Mouse (Mus musculus) limb, embryonic 13.5 days (tissue): ENCODE measurements around the gene Plpp1. TPM values are rescaled to one million over a fixed set of nuclear protein-coding genes. Genes with fewer than 3 reads are reported as not detected.

Experiments
- ATAC-seq: fragments of 200-750 bp; cut with Nextera tagmentation; 2 replicates; pipeline ENCODE4 v1.8.0; 2017; ENCODE audit warnings: low read depth, moderate number of reproducible peaks, moderate TSS enrichment; ENCODE audit not compliant: low FRiP score
- H3K27ac ChIP-seq: fragments of 300-500 bp; sonication (generic); 2 replicates; pipeline ENCODE4 v1.5.1; 2015; ENCODE audit warnings: inconsistent platforms, mild to moderate bottlenecking, moderate library complexity
- H3K27me3 ChIP-seq: fragments of 300-500 bp; sonication (generic); 2 replicates; pipeline ENCODE4 v1.6.1; 2015; ENCODE audit warnings: mild to moderate bottlenecking, inconsistent platforms
- H3K36me3 ChIP-seq: fragments of 300-500 bp; sonication (generic); 2 replicates; pipeline ENCODE4 v1.6.1; 2015; ENCODE audit warnings: inconsistent platforms, mild to moderate bottlenecking, moderate library complexity
- H3K4me1 ChIP-seq: fragments of 300-500 bp; sonication (generic); 2 replicates; pipeline ENCODE4 v1.6.1; 2015; ENCODE audit warnings: inconsistent platforms
- H3K4me2 ChIP-seq: fragments of 300-500 bp; sonication (generic); replicated peaks from 2 replicates; pipeline ENCODE4 v1.6.1; 2015; ENCODE audit warnings: inconsistent platforms, mild to moderate bottlenecking, moderate library complexity
- H3K4me3 ChIP-seq: fragments of 300-500 bp; sonication (generic); 2 replicates; pipeline ENCODE4 v1.5.1; 2015; ENCODE audit warnings: moderate library complexity, mild to moderate bottlenecking, inconsistent platforms
- H3K9ac ChIP-seq: fragments of 300-500 bp; sonication (generic); 2 replicates; pipeline ENCODE4 v1.6.1; 2015; ENCODE audit warnings: mild to moderate bottlenecking, inconsistent platforms
- H3K9me3 ChIP-seq: fragments of 300-500 bp; sonication (generic); 2 replicates; pipeline ENCODE4 v1.6.1; 2016; ENCODE audit warnings: inconsistent platforms
- WGBS: fragments of 180-500 bp; shearing (Covaris S2); methylation state at CpG from one replicate; pipeline ENCODE4 v1.1.7; 2015; 5-methylcytosine and 5-hydroxymethylcytosine counted together
- polyA plus RNA-seq: library from polyadenylated mRNA; unstranded; fragments of >200 nt; fragmentation: Nextera tagmentation; extraction: Ambion mirVana; gene quantifications from 2 replicates; pipeline ENCODE4 v1.2.1, GENCODE M21; 2015

The Plpp1 gene
- polyA plus RNA-seq, 1 experiment from 2014 or later: 53.8 TPM

GRCm38 (mm10) chr13:112805529-112805928 lies 4.9 kb downstream of the Plpp1 start:
- 97% methylated on average over 3 of the region's 3 CpGs for WGBS
- Histone ChIP-seq H3K4me1 (peaks cover 41% of the 10 kb centered on the region), H3K9ac (no peak overlapping the region), H3K4me3 (no peak overlapping the region), H3K36me3 (peaks cover 16% of the 10 kb centered on the region), H3K27ac (no peak overlapping the region), H3K4me2 (no peak overlapping the region), H3K27me3 (no peaks in the 10 kb centered on the region), H3K9me3 (0 out of 2 replicates have a peak, but pooled peaks cover 9% of the 10 kb centered on the region)
- ATAC-seq: no peak

- Histone ChIP-seq H3K4me3 (no peak overlapping the region), H3K4me1 (peaks cover 40% of the 10 kb centered on the region), H3K4me2 (no peak overlapping the region), H3K27me3 (no peaks in the 10 kb centered on the region), H3K9me3 (0 out of 2 replicates have a peak, but pooled peaks cover 9% of the 10 kb centered on the region), H3K9ac (no peak overlapping the region), H3K36me3 (peaks cover 16% of the 10 kb centered on the region), H3K27ac (no peak overlapping the region)
- ATAC-seq: no peak
- WGBS: 78% methylated on average over 10 of the region's 10 CpGs
Observed at GRCm38 (mm10) chr13:112807936-112808667, 7.5 kb downstream of the Plpp1 start.

- peaks cover 34% of the 10 kb centered on the region for H3K4me1 ChIP-seq
- WGBS: 66% methylated on average over 7 of the region's 7 CpGs
- H3K4me3 ChIP-seq: no peak overlapping the region
- peaks cover 16% of the 10 kb centered on the region for H3K36me3 ChIP-seq
- no peaks in the 10 kb centered on the region for H3K27me3 ChIP-seq
- no peak overlapping the region for H3K4me2 ChIP-seq
- no peak overlapping the region; the same call in 1 of the 2 replicates for H3K9ac ChIP-seq
- 0 out of 2 replicates have a peak, but pooled peaks cover 9% of the 10 kb centered on the region for H3K9me3 ChIP-seq
- no peak overlapping the region for H3K27ac ChIP-seq
- ATAC-seq: no peak
Observed at GRCm38 (mm10) chr13:112809504-112810247, 9.1 kb downstream of the Plpp1 start.

GRCm38 (mm10) chr13:112810248-112810645 lies 9.7 kb downstream of the Plpp1 start:
- ATAC-seq: no peak
- Histone ChIP-seq H3K27ac (no peak overlapping the region), H3K4me3 (no peak overlapping the region), H3K9ac (no peak overlapping the region; the same call in 1 of the 2 replicates), H3K4me1 (peaks cover 34% of the 10 kb centered on the region), H3K9me3 (0 out of 2 replicates have a peak, but pooled peaks cover 9% of the 10 kb centered on the region), H3K4me2 (no peak overlapping the region), H3K27me3 (no peaks in the 10 kb centered on the region), H3K36me3 (peaks cover 16% of the 10 kb centered on the region)
- whole genome bisulfite sequencing: 60% methylated on average over 4 of the region's 4 CpGs

GRCm38 (mm10) chr13:112810751-112811150 lies 10.2 kb downstream of the Plpp1 start:
- Histone ChIP-seq H3K27ac (no peak overlapping the region), H3K9me3 (0 out of 2 replicates have a peak, but pooled peaks cover 7% of the 10 kb centered on the region), H3K4me3 (no peak overlapping the region), H3K9ac (no peak overlapping the region), H3K4me1 (peaks cover 34% of the 10 kb centered on the region), H3K27me3 (no peaks in the 10 kb centered on the region), H3K36me3 (peaks cover 13% of the 10 kb centered on the region), H3K4me2 (no peak overlapping the region)
- WGBS: 34% methylated on average over 9 of the region's 9 CpGs
- ATAC-seq: no peak

GRCm38 (mm10) chr13:112811708-112812403 lies 11.3 kb downstream of the Plpp1 start:
- 85% methylated on average over 8 of the region's 8 CpGs for WGBS
- Histone ChIP-seq H3K4me3 (no peak overlapping the region), H3K36me3 (peaks cover 2% of the 10 kb centered on the region; the same call in 1 of the 2 replicates), H3K4me1 (peaks cover 33% of the 10 kb centered on the region), H3K27ac (no peak overlapping the region), H3K4me2 (no peak overlapping the region), H3K27me3 (no peaks in the 10 kb centered on the region), H3K9ac (no peak overlapping the region), H3K9me3 (no peaks in the 10 kb centered on the region)
- ATAC-seq: no peak

GRCm38 (mm10) chr13:112815996-112816395 lies 15.4 kb downstream of the Plpp1 start:
- Histone ChIP-seq H3K4me1 (0 out of 2 replicates have a peak, but pooled peaks cover 2% of the 10 kb centered on the region), H3K4me3 (no peak overlapping the region), H3K9ac (no peak overlapping the region), H3K27me3 (no peaks in the 10 kb centered on the region), H3K36me3 (no peaks in the 10 kb centered on the region), H3K27ac (no peak overlapping the region), H3K4me2 (no peak overlapping the region), H3K9me3 (no peaks in the 10 kb centered on the region)
- no peak for ATAC-seq
- 90% methylated on average over 3 of the region's 3 CpGs for WGBS

- Histone ChIP-seq H3K9me3 (no peaks in the 10 kb centered on the region), H3K4me2 (no peak overlapping the region), H3K36me3 (no peaks in the 10 kb centered on the region), H3K4me1 (no peaks in the 10 kb centered on the region), H3K4me3 (no peak overlapping the region), H3K27me3 (no peaks in the 10 kb centered on the region), H3K9ac (no peak overlapping the region), H3K27ac (no peak overlapping the region)
- ATAC-seq: no peak
- WGBS: 72% methylated on average over 3 of the region's 3 CpGs
Observed at GRCm38 (mm10) chr13:112818125-112818524, 17.5 kb downstream of the Plpp1 start.

- Histone ChIP-seq H3K4me1 (no peaks in the 10 kb centered on the region), H3K4me3 (no peak overlapping the region), H3K36me3 (no peaks in the 10 kb centered on the region), H3K9me3 (no peaks in the 10 kb centered on the region), H3K4me2 (no peak overlapping the region), H3K27ac (no peak overlapping the region), H3K9ac (no peak overlapping the region), H3K27me3 (no peaks in the 10 kb centered on the region)
- 78% methylated on average over 3 of the region's 3 CpGs for WGBS
- no peak for ATAC-seq
Observed at GRCm38 (mm10) chr13:112822413-112822812, 21.8 kb downstream of the Plpp1 start.

GRCm38 (mm10) chr13:112823236-112823910 lies 22.8 kb downstream of the Plpp1 start:
- no peaks in the 10 kb centered on the region for H3K4me1 ChIP-seq
- H3K36me3 ChIP-seq: no peaks in the 10 kb centered on the region
- H3K27ac ChIP-seq: no peak overlapping the region
- no peak overlapping the region for H3K9ac ChIP-seq
- H3K4me2 ChIP-seq: no peak overlapping the region
- no peaks in the 10 kb centered on the region for H3K9me3 ChIP-seq
- no peak overlapping the region for H3K4me3 ChIP-seq
- no peak for ATAC-seq
- 82% methylated on average over 6 of the region's 6 CpGs for WGBS
- no peaks in the 10 kb centered on the region for H3K27me3 ChIP-seq

- no peaks in the 10 kb centered on the region for H3K4me1 ChIP-seq
- H3K4me2 ChIP-seq: no peak overlapping the region
- H3K9me3 ChIP-seq: no peaks in the 10 kb centered on the region
- no peak overlapping the region for H3K27ac ChIP-seq
- no peak overlapping the region for H3K9ac ChIP-seq
- WGBS: 79% methylated on average over 4 of the region's 8 CpGs
- no peak for ATAC-seq
- H3K4me3 ChIP-seq: no peak overlapping the region
- no peaks in the 10 kb centered on the region for H3K36me3 ChIP-seq
- H3K27me3 ChIP-seq: no peaks in the 10 kb centered on the region
Observed at GRCm38 (mm10) chr13:112823911-112824648, 23.5 kb downstream of the Plpp1 start.
